9 mouse cellular contexts compared by ENCODE assay signal in genomic region chr2:85129496-85129971, GRCm38 (mm10). TPM values are rescaled to one million over a fixed set of nuclear protein-coding genes. Genes with fewer than 3 reads are reported as not detected.
A peak's percentile ranks its signal among the peaks of the same experiment; 100 is the strongest.
DNase-seq lines count a peak whose midpoint lies in the region; ATAC-seq and TF ChIP-seq lines count a peak whose summit lies in the region.
"Had no signal": no experiment of that assay in that cellular context is flagged by ENCODE, and none has a peak within 500 bp of the region (broad histone marks: within the 10 kb centered on the region; RNA-seq: fewer than 3 reads in every experiment).

No protein-coding gene starts in this region.

- no peak for TF ChIP-seq CTCF in stomach, postnatal 0 days (IDR thresholded peaks at IDR 0.05; ENCODE audit: low read depth)

- H3K4me3 ChIP-seq in liver, embryonic 13.5 days (replicated peaks), result no peak overlapping the region
- H3K4me3 ChIP-seq in stomach, postnatal 0 days (ENCODE audit: low read depth, low read length), result no peak overlapping the region

- no peak overlapping the region for H3K4me2 ChIP-seq in liver, embryonic 13.5 days
- no peak overlapping the region for H3K4me2 ChIP-seq in stomach, postnatal 0 days (replicated peaks; ENCODE audit: low read depth)

- 15% methylated on average over 6 of the region's 6 CpGs for WGBS in liver, embryonic 13.5 days (ENCODE audit: insufficient replicate concordance)
- WGBS in stomach, postnatal 0 days, result 45% methylated on average over 6 of the region's 6 CpGs

- no peak overlapping the region for H3K27ac ChIP-seq in liver, embryonic 13.5 days
- no peak overlapping the region for H3K27ac ChIP-seq in stomach, postnatal 0 days (replicated peaks)

- intact Hi-C loops in heart, postnatal 25 days (cut with DNase I), result loop anchor here (2.0 to 10.0 kb wide), 2 partner anchors 49 to 1335 kb away; no protein-coding TSS in a partner anchor

- H3K9ac ChIP-seq in liver, embryonic 13.5 days, result no peak overlapping the region
- H3K9ac ChIP-seq in stomach, postnatal 0 days (ENCODE audit: low read length), result no peak overlapping the region

- H3K36me3 ChIP-seq in liver, embryonic 13.5 days, result no peaks in the 10 kb centered on the region
- no peaks in the 10 kb centered on the region for H3K36me3 ChIP-seq in stomach, postnatal 0 days (ENCODE audit: control insufficient read depth, insufficient read depth, low read length)

- peaks cover 29% of the 10 kb centered on the region for H3K4me1 ChIP-seq in liver, embryonic 13.5 days (replicated peaks)
- H3K4me1 ChIP-seq in stomach, postnatal 0 days (replicated peaks; ENCODE audit: control insufficient read depth, insufficient read depth), result no peaks in the 10 kb centered on the region

- ATAC-seq in liver, embryonic 13.5 days (ENCODE audit: low read depth), result peak; percentile 54
- peak; percentile 35; the same call in 1 of the 2 replicates for ATAC-seq in stomach, postnatal 0 days (ENCODE audit: low FRiP score, low TSS enrichment)
- no peak for ATAC-seq in frontal cortex, adult (ENCODE audit: low TSS enrichment)

- no peaks in the 10 kb centered on the region for H3K9me3 ChIP-seq in liver, embryonic 13.5 days (replicated peaks)
- no peaks in the 10 kb centered on the region for H3K9me3 ChIP-seq in stomach, postnatal 0 days (ENCODE audit: control insufficient read depth, low read length)

- 0 out of 2 replicates have a peak, but pooled peaks cover 7% of the 10 kb centered on the region for H3K27me3 ChIP-seq in liver, embryonic 13.5 days
- H3K27me3 ChIP-seq in stomach, postnatal 0 days (ENCODE audit: control insufficient read depth, insufficient read depth, low read length), result no peaks in the 10 kb centered on the region

- peak; percentile 17 to 19 for DNase-seq in right cerebral cortex, postnatal 10 days (ENCODE audit: low spot score in 2 of 2)
- no peak for DNase-seq in right cerebral cortex, adult 18-20 months
- DNase-seq in heart, postnatal 25 days (ENCODE audit: low spot score), result peak; percentile 63
- no peak for DNase-seq in liver, embryonic 13.5 days
- no peak for DNase-seq in stomach, postnatal 0 days (ENCODE audit: low spot score)
- no peak for DNase-seq in layer of hippocampus, postnatal 36 days
- DNase-seq in cerebellum, adult 9-11 months, result no peak
- DNase-seq: cerebellum, postnatal 36 days had no signal

- no peak for TF ChIP-seq EP300 in stomach, postnatal 0 days (optimal IDR thresholded peaks at IDR 0.05)

RNA-seq across cellular contexts. Expression of gene Aplnr, which starts 6.5 kb away (rescaled TPM):
- total RNA-seq in heart, postnatal 25 days (2021), result 10 to 100 TPM; 48.6 to 54.3 TPM
- polyA plus RNA-seq in liver, embryonic 13.5 days (2015; fragmentation: Nextera tagmentation; extraction: Ambion mirVana), result 2.0 and 2.4 TPM in 2 replicates
- 25.1 and 28.0 TPM in 2 replicates for polyA plus RNA-seq in stomach, postnatal 0 days (2015; fragmentation: Nextera tagmentation; extraction: Ambion mirVana)
- 1 to 10 TPM in 1 of 2 experiments, under 1 TPM in 1; 0.91 to 1.0 TPM for total RNA-seq in layer of hippocampus, postnatal 36 days (2021)

Comparison
In these comparisons a context has a peak if more than half of its experiments do, and no peak if none do; other contexts are left out.
1. DNase-seq: peak in right cerebral cortex, postnatal 10 days (2 of 2) and heart, postnatal 25 days (single experiment); none in right cerebral cortex, adult 18-20 months (single experiment), liver, embryonic 13.5 days (single experiment), stomach, postnatal 0 days (single experiment), layer of hippocampus, postnatal 36 days (0 of 2) and cerebellum, adult 9-11 months (single experiment).
2. RNA of gene Aplnr, which starts 6.5 kb away (total RNA-seq): 48.6 to 54.3 TPM in heart, postnatal 25 days; 0.91 to 1.0 TPM in layer of hippocampus, postnatal 36 days; every median in the first group is over 10 times any median in the second.